Mouse (Mus musculus): ENCODE results near the gene Tspan9. TPM values are rescaled to one million over a fixed set of nuclear protein-coding genes. Genes with fewer than 3 reads are reported as not detected.

Tspan9 gene
- polyA plus RNA-seq, 1 experiment from 2014 or later = 66.0 TPM

DNA sequence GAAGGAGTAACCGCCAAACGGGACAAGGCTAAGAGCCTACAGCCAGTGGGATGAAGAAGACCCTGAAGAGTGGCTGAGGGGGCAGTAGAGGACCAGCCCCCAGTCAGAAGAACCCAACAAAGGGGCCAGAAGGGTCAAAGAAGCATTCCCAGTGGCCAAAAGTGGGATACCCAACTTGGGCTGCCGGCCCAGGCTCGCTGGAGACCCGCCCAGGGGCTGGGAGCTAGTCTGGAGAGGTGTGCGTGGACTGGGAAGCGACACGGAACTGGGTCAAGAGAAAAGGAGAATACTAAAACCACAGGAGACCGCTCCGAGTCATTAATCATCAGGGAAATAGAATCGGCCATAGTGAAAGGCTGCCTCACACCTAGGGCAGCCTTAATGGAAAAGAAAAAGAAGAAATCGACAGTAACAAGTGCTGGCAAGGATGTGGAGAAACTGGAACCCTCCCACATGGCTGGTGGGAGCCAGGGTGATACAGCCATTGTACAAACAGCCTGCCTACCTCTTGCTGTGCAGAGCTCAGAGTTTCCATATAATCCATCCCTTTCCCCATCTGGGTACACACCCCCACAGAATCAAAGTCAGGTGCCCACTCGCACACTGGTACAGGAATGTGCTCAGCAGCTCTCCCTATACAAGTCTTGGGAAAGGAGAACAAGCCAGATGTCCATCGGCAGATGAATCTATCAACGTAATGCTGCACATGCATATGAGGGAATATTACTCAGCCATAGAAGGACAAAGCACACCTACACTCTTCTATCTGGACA, 49.4 kb downstream of the Tspan9 start:
- DNase-seq (ENCODE audit: low spot score) (no peak), ATAC-seq (ENCODE audit: insufficient read depth, low FRiP score, low TSS enrichment) (no peak)
- Histone ChIP-seq H3K36me3 (ENCODE audit: control insufficient read depth, insufficient read depth, low read length) (no peaks in the 10 kb centered on the region), H3K27ac (ENCODE audit: low read depth, low read length) (no peak overlapping the region), H3K9ac (ENCODE audit: low read length) (no peak overlapping the region), H3K4me2 (ENCODE audit: low read depth) (no peak overlapping the region), H3K27me3 (ENCODE audit: control insufficient read depth, insufficient read depth, low read length) (no peaks in the 10 kb centered on the region), H3K4me1 (ENCODE audit: control insufficient read depth, insufficient read depth, low read length) (peaks cover 16% of the 10 kb centered on the region; the same call in 1 of the 2 replicates), H3K9me3 (ENCODE audit: control insufficient read depth, low read length) (no peaks in the 10 kb centered on the region), H3K4me3 (ENCODE audit: low read depth, low read length) (no peak overlapping the region)
- 69% methylated on average over 15 of the region's 15 CpGs for WGBS

DNA sequence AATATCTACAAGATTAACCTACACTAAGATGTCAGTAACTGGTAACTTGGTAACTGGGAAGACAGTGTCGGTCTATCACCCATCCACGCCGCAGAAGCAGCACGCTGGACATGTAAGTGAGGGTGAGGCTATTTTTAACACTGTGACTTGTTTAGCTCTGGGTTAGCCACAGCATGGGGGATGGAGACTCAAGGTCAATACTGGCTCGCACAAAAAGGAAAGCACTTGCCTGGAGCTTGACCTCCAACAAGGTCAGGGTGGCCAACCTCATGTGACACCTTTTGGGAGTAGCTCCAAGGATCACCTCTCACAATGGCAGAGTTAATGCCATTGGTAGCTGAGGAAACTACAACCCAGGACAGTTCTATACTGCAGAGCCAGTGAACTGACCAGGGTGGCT, 50.8 kb downstream of the Tspan9 start:
- Histone ChIP-seq H3K36me3 (ENCODE audit: control insufficient read depth, insufficient read depth, low read length) (no peaks in the 10 kb centered on the region), H3K27ac (ENCODE audit: low read depth, low read length) (no peak overlapping the region), H3K9me3 (ENCODE audit: control insufficient read depth, low read length) (no peaks in the 10 kb centered on the region), H3K27me3 (ENCODE audit: control insufficient read depth, insufficient read depth, low read length) (no peaks in the 10 kb centered on the region), H3K4me3 (ENCODE audit: low read depth, low read length) (no peak overlapping the region), H3K4me1 (ENCODE audit: control insufficient read depth, insufficient read depth, low read length) (peaks cover 22% of the 10 kb centered on the region; the same call in 1 of the 2 replicates), H3K9ac (ENCODE audit: low read length) (no peak overlapping the region), H3K4me2 (ENCODE audit: low read depth) (no peak overlapping the region)
- DNase-seq (ENCODE audit: low spot score) (no peak), ATAC-seq (ENCODE audit: insufficient read depth, low FRiP score, low TSS enrichment) (no peak)
- 89% methylated on average over 5 of the region's 5 CpGs for WGBS

DNA sequence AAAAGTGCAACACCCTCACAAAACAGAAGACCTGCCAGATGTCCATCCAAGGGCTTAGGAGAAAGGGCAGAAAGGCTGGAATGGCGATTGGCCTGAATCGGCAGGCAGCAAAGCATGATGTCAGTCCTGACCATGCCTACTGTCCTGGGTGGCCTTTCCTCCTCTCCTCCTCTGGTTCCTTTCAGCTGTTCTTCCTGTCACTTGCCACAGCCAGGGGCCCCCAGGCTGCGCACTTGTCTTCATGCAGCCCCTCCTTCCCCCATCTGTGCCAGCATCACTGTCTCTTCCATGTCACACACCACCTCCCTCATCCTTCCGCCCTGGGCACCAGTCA, 51.6 kb downstream of the Tspan9 start:
- Histone ChIP-seq H3K4me3 (ENCODE audit: low read depth, low read length) (no peak overlapping the region), H3K36me3 (ENCODE audit: control insufficient read depth, insufficient read depth, low read length) (no peaks in the 10 kb centered on the region), H3K4me1 (ENCODE audit: control insufficient read depth, insufficient read depth, low read length) (peaks cover 25% of the 10 kb centered on the region), H3K27me3 (ENCODE audit: control insufficient read depth, insufficient read depth, low read length) (no peaks in the 10 kb centered on the region), H3K9ac (ENCODE audit: low read length) (no peak overlapping the region), H3K27ac (ENCODE audit: low read depth, low read length) (no peak overlapping the region), H3K4me2 (ENCODE audit: low read depth) (no peak overlapping the region), H3K9me3 (ENCODE audit: control insufficient read depth, low read length) (no peaks in the 10 kb centered on the region)
- DNase-seq (ENCODE audit: low spot score) (no peak), ATAC-seq (ENCODE audit: insufficient read depth, low FRiP score, low TSS enrichment) (0 out of 2 replicates have a peak, but pooled peaks have one; percentile 20)
- 79% methylated on average over 4 of the region's 4 CpGs for WGBS

DNA sequence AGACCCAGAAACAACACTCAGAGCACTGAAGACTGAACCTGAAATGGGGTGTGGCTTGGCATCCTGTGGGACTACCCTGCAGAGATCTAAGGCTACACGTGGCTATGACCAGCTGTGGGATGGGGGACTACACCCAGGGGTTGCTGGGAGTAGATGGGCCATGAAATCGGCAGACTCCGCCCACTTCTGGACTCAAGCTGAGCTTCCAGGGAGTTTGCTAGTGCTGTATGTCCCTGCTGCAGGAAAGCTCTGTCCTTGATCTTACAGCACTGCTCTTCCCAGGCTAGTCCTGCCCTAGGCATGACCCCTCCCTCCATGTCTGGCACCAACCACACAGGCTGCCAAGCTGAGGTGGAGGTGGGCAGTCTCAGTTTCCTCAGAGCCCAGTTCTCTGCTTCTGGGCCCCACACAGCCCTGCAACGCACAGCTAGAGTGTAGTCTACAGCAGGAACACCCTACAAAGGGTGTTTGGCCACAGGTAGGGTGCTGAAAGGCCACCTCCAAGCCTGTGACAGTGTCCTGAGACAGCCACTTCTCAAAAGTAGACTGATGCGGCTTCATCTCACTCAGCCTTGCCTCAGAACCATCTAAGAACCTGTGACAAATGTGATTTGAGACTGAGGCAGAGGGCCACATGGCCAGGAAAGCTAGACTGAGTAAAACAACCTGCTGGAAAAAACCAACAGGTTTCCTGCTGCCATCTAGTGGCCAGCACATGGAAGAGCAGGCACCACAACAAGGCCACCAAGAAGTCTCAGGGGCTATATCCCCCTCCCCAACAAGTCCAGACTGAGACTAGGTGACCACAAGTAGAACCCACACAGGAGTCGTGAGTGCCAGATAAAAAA, 52.2 kb downstream of the Tspan9 start:
- DNase-seq (ENCODE audit: low spot score) = peak; percentile 74
- peaks cover 27% of the 10 kb centered on the region for H3K4me1 ChIP-seq (ENCODE audit: control insufficient read depth, insufficient read depth, low read length)
- 17% methylated on average over 6 of the region's 6 CpGs for WGBS
- no peak overlapping the region for H3K4me2 ChIP-seq (ENCODE audit: low read depth)
- no peak overlapping the region for H3K9ac ChIP-seq (ENCODE audit: low read length)
- H3K4me3 ChIP-seq (ENCODE audit: low read depth, low read length) = no peak overlapping the region
- H3K9me3 ChIP-seq (ENCODE audit: control insufficient read depth, low read length) = no peaks in the 10 kb centered on the region
- H3K27me3 ChIP-seq (ENCODE audit: control insufficient read depth, insufficient read depth, low read length) = no peaks in the 10 kb centered on the region
- no peaks in the 10 kb centered on the region for H3K36me3 ChIP-seq (ENCODE audit: control insufficient read depth, insufficient read depth, low read length)
- peak overlapping the region; percentile 60; the same call in 1 of the 2 replicates for H3K27ac ChIP-seq (ENCODE audit: low read depth, low read length)
- peak; percentile 59 for ATAC-seq (ENCODE audit: insufficient read depth, low FRiP score, low TSS enrichment)

DNA sequence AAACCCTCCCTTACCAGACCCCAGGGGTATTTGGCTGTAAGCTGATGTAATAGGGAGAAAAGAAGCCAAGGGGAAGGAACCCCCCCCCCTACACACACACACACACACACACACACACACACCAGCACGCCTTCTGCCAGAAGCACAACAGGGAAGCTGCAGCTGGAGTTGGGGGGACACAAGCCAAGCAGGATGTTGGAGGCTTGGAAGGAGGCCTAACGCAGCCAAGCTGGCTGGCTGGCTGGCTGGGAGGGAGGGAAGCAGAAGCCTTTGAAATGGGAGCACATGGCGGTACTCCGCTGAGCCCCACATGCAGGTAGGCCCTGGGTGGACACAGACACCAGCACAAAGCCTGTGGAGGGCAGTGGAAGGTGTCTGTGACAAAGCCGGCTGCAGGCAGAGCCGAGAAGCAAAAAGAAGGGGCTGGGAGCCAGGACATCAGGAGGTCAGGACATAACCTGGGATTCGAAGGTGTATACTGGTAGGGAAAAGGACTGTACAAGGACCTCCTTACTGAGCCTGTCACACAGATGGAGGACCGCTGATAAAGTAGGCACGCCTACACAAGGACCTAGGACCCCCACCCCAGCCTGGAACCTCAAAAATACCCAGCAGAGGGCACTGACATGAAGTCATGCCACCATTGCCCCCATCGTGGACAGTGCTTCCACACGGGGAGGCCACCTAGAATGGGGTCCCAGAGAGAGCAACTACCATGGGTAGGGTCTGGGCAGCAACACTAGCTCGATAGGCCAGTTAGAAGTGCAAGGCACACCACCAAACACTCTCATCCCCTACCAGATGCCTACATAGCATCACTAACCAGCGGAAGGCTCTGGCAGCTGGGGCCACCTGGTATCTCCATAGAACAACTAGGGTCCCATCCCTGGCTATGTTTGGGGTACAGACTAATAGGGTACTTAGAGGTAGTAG, 53.4 kb downstream of the Tspan9 start:
- Histone ChIP-seq H3K4me1 (ENCODE audit: control insufficient read depth, insufficient read depth, low read length) (peaks cover 27% of the 10 kb centered on the region), H3K9ac (ENCODE audit: low read length) (no peak overlapping the region), H3K4me2 (ENCODE audit: low read depth) (no peak overlapping the region), H3K27ac (ENCODE audit: low read depth, low read length) (no peak overlapping the region), H3K9me3 (ENCODE audit: control insufficient read depth, low read length) (no peaks in the 10 kb centered on the region), H3K36me3 (ENCODE audit: control insufficient read depth, insufficient read depth, low read length) (no peaks in the 10 kb centered on the region), H3K4me3 (ENCODE audit: low read depth, low read length) (no peak overlapping the region), H3K27me3 (ENCODE audit: control insufficient read depth, insufficient read depth, low read length) (no peaks in the 10 kb centered on the region)
- no peak for DNase-seq (ENCODE audit: low spot score)
- WGBS = 73% methylated on average over 13 of the region's 13 CpGs
- no peak for ATAC-seq (ENCODE audit: insufficient read depth, low FRiP score, low TSS enrichment)

DNA sequence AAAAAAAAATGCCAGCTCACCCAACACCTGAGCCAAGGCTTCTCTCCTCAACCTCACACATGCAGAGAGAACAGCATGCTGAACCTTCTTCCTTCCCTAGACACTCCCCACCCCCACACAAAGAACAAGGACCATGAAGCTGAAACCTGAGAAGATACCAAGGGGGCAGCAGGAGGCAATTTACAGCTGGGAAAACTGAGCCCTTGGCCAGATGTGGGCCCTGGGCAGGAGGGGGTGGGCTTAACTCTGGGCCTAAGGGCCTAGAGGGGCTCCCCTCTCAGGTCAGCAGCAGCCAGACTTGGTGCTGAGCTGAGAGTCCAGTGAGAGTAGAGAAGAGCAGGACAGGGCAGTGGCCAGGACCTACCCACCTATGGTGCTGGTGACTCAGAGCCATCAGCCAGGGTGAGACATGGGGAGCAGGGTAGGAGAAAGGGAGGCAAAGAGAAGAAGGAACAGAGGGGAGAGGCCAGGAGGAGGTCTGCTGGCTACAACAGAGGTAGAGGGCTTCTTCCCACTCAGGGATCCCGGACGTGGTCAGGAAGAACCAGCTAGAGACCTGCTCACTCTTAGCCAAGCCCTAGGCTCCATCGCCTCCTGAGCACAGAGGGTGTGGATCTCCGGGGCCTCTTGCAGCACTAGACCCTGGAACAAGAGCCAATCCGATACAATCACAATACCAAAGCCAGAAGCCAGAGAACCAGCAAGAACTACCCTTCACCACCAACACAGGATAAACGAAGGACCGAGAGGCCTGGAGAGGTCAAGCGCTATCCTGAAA, 54.5 kb downstream of the Tspan9 start:
- Histone ChIP-seq H3K9me3 (ENCODE audit: control insufficient read depth, low read length) (no peaks in the 10 kb centered on the region), H3K27me3 (ENCODE audit: control insufficient read depth, insufficient read depth, low read length) (no peaks in the 10 kb centered on the region), H3K27ac (ENCODE audit: low read depth, low read length) (no peak overlapping the region), H3K4me2 (ENCODE audit: low read depth) (no peak overlapping the region), H3K4me1 (ENCODE audit: control insufficient read depth, insufficient read depth, low read length) (peaks cover 27% of the 10 kb centered on the region), H3K9ac (ENCODE audit: low read length) (no peak overlapping the region), H3K4me3 (ENCODE audit: low read depth, low read length) (no peak overlapping the region), H3K36me3 (ENCODE audit: control insufficient read depth, insufficient read depth, low read length) (no peaks in the 10 kb centered on the region)
- WGBS = 63% methylated on average over 8 of the region's 8 CpGs
- no peak for DNase-seq (ENCODE audit: low spot score)
- no peak for ATAC-seq (ENCODE audit: insufficient read depth, low FRiP score, low TSS enrichment)

DNA sequence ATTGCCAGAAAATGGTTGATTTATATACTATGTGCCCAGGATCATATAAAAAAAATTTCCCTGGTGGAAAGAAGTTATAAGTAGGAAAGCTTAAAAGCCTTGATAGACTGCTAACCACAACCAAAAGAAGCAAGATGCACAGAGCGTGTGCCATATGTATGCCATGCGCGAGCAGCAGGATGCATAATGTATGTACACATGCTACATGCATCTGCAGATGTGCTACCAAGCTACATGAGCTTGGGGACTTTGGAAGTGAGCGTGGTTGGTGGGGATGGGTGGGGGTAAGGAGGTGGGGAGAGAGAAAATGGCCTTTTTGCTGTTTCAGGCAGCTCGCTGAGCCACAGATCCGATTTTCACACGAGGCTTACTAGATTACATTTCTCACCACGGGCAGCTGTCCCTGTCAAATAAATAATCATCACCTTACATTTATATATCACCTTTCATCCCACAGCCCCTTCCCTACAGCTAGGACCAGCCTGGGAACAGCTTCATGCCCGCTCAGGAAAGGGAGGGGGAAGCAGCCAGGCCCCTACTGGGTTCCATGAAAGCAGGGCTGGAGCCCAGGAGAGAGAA, 57.8 kb downstream of the Tspan9 start:
- Histone ChIP-seq H3K27ac (ENCODE audit: low read depth, low read length) (no peak overlapping the region), H3K36me3 (ENCODE audit: control insufficient read depth, insufficient read depth, low read length) (no peaks in the 10 kb centered on the region; the same call in 1 of the 2 replicates), H3K27me3 (ENCODE audit: control insufficient read depth, insufficient read depth, low read length) (no peaks in the 10 kb centered on the region), H3K9ac (ENCODE audit: low read length) (no peak overlapping the region), H3K4me2 (ENCODE audit: low read depth) (no peak overlapping the region), H3K9me3 (ENCODE audit: control insufficient read depth, low read length) (no peaks in the 10 kb centered on the region), H3K4me3 (ENCODE audit: low read depth, low read length) (no peak overlapping the region), H3K4me1 (ENCODE audit: control insufficient read depth, insufficient read depth, low read length) (peaks cover 20% of the 10 kb centered on the region)
- ATAC-seq (ENCODE audit: insufficient read depth, low FRiP score, low TSS enrichment) (no peak), DNase-seq (ENCODE audit: low spot score) (no peak)
- WGBS = 57% methylated on average over 9 of the region's 9 CpGs

Data from neural tube, embryonic 11.5 days (tissue).